Mouse (Mus musculus) spleen, postnatal 36 days (tissue): ENCODE measurements around the gene Lima1.

Experiments used
- DNase-seq, 2 experiments: peaks; one replicate each; pipeline ENCODE4 v3.0.0; 2022; ENCODE audit warnings: low spot score in 2 of 2, mixed read lengths in 1 of 2

Gene Lima1

GRCm38 (mm10) chr15:99866450-99867221, 8.6 kb downstream of the Lima1 start:
- no peak for DNase-seq

- no peak for DNase-seq
These were observed 9.3 kb downstream of the Lima1 start for GRCm38 (mm10) chr15:99865942-99866341.

DNA sequence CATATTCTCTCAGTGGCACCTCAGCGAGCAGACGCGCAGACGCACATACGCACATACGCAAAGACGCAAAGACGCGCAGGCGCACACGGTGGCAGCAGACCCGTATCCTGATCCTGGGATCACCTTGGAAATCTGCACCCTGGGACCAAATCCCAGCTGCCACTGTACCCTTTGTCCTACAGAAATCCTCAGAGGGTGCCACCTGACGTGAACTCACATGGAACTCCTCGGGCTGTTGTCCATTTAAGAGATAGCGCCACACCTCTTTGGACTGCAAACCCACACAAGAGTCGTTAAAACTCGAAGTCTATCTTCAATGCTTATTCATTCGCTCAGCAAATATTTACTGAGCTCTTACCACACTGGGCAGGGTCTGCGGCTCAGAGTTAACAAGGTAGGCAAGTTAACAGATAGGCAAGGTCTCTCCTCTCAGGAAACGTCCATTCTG, 9.7 kb downstream of the Lima1 start:
- DNase-seq, result no peak

GRCm38 (mm10) chr15:99865046-99865445, 10.2 kb downstream of the Lima1 start:
- DNase-seq, result no peak

GRCm38 (mm10) chr15:99863786-99864185, 11.5 kb downstream of the Lima1 start:
- no peak for DNase-seq

- no peak for DNase-seq
These were observed 11.9 kb downstream of the Lima1 start for GRCm38 (mm10) chr15:99863358-99863757.

GRCm38 (mm10) chr15:99862473-99862872, 12.8 kb downstream of the Lima1 start:
- no peak for DNase-seq

- no peak for DNase-seq
These were observed 13.3 kb downstream of the Lima1 start for GRCm38 (mm10) chr15:99861955-99862354.

DNA sequence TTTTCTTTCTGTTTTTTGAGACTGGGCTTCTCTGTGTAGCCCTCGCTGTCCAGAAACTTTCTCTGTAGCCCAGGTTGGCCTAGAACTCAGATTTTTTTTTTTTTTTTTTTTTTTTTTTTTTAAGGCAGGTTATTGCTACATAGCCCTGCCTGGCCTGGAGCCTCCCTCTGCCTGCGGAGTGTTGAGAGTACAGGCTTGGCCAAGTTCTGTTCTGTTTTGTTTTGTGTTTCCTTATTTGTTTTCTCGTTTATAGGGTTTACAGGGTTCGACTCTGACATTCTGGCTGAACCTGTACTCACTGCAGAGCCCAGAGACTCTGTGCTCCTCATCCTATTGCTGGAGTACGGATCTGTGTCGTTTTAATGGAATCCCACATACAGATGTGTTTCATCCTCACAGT, 13.7 kb downstream of the Lima1 start:
- DNase-seq, result no peak

GRCm38 (mm10) chr15:99859644-99860392, 15.4 kb downstream of the Lima1 start:
- DNase-seq, result no peak

GRCm38 (mm10) chr15:99857479-99857878, 17.8 kb downstream of the Lima1 start:
- DNase-seq, result no peak

DNA sequence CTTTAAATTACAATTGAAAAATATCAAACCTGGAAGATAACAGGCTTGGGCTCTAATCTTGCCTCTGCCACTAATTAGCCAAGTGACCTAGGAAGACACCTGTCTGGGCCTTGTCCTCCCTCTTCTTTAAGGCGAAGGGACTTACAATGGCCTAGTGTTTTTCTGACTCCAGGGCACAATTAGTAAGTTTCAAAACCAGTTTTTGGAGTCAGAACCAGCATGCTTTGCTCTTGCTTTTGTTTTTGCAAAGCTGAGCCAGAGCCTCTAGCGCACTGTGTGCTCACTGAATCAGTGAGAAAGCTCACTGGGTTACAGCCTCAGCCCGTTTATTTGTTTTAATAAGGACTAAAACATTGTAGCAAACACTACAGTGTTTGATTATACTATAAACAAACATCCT, 20.1 kb downstream of the Lima1 start:
- no peak for DNase-seq

GRCm38 (mm10) chr15:99852606-99853237, 22.5 kb downstream of the Lima1 start:
- DNase-seq, result no peak

- no peak for DNase-seq
These were observed 25.0 kb downstream of the Lima1 start for GRCm38 (mm10) chr15:99850265-99850664.

DNA sequence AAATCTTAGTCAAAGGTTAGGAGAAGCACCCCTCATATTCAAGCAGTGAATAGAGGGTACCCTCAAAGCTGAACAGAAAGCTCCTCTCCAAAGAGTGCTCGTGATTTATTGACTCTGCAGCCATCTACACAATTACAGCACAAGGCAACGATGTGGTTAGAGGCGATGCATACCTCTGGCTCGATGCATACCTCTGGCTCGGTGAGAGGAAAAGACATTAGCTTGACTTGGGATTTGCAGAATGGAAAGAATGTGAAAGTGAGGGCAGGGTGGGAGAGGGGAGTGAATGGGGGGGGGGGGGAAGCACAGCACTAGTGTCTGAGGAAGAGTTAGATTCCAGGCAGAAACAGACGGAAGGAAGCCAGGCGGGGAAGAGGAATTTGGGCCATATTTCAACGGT, 27.3 kb downstream of the Lima1 start:
- no peak for DNase-seq

DNA sequence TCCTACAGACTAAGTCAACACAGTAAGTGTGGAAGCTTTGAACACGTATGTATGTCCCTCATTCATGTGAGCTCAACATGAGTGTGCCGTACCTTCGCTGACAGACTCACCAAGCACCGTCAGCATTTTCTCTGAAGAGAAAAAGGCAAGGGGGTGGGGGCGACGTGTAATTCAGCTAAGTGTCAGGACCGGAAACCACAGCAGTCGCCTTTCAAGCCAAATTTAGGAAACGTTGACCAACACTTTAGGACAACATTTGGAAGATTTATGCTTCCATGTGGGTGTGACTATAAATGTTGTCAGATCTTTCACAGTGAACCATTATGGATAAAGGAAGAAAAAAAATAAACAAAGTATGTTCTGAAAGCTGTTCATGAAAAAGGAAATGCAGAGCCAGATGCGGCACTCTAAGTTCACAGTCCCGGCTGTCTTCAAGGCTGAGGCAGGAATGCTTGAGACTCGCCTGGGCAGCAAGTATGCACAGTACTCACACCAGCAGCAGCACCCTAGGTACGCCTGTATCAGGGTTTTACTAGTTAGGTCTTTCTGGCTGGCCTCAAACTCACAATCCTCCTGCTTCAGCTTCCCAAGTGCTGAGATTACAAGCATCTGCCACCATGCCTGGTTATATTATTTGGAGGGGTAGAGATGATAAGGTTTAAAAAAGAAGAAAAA, 27.9 kb downstream of the Lima1 start:
- no peak for DNase-seq

DNA sequence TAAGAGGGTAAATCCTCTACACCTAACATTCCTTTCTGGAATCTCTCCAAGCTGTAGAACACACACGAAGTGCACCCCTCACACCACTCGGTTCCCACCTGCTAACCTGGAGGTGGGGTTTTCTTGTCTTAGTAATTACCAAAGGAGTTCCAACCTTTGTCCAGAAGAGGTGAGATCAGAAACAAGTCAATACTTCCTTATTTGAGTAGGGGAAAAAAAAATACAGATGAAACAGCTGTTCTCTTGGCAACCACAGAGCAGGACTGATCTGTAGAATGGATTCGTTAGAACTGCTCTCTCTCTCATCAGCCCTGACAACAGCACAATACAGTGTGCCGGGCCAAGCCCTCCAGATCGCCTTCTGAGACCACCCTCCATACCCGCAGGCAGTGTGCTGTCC, 28.6 kb downstream of the Lima1 start:
- DNase-seq, result no peak

- DNase-seq, result no peak
These were observed 31.4 kb downstream of the Lima1 start for GRCm38 (mm10) chr15:99843856-99844255.

- DNase-seq, result no peak
These were observed 35.3 kb downstream of the Lima1 start for GRCm38 (mm10) chr15:99839910-99840309.

GRCm38 (mm10) chr15:99839165-99839840, 36.0 kb downstream of the Lima1 start:
- no peak for DNase-seq

DNA sequence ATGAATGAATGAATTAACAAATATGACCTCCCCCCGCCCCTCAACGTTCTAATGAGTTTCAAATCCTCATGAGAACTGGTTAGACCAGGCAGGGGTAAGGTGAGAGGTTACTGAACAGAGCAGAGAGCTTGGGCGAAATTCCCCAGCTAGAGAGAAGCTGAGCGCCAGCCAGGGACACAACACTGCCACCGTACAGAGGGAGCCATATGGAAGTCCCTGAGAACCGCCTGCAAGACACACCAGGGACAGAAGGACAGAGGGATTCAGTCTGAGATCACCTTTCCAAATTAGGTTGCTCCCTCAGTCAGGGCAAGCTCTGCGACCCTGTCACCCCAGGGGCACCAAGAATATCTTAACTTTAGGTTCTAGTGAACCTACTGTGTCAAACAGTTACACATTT, 37.7 kb downstream of the Lima1 start:
- DNase-seq, result no peak

- no peak for DNase-seq
These were observed 40.1 kb downstream of the Lima1 start for GRCm38 (mm10) chr15:99835191-99835590.
